Mouse (Mus musculus): ENCODE data around the gene Hist1h2be.
"Not testable (repeated sequence)": the region's sequence is repeated elsewhere in the genome, so short reads cannot be mapped to it uniquely, and the experiment has no call there.

Hist1h2be gene

DNA sequence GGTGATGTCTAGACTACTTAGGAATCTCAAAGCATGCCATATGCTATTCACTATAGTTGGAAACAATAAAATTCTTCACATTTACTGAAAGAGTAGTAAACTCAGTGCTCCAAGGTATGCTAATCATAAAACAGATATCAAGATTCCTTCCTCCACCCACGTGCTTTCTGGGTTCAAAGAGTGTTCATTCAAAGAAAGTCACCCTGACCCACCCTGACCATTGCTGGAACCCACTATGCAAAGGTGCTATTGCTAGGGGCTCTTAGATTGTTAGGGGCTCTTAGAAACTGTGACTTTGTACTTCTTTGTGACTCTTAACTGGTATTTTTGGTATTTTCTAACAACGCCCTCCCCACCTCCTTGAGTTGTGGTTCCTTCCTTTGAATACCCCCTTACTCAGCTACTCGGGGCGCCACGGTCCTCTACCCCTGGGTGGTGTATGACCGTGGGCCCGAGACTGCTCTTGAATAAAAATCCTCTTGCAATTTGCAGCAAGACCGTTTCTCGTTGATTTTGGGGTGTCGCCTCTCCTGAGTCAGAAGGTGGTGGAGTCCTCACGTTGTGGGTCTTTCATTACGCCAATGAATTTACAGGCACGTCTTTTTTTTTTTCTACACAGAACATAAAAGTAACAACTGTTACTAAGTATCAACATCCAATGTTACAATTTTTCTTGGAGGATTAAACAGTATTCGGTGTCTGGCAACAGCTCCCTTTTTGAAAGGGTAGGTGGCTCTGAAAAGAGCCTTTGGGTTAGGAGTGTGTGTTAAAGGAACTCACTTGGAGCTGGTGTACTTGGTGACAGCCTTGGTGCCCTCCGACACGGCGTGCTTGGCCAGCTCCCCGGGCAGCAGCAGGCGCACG, 47.7 kb downstream of the Hist1h2be start:
- not testable (repeated sequence) for DNase-seq (ENCODE audit: low spot score in 2 of 2)

DNA sequence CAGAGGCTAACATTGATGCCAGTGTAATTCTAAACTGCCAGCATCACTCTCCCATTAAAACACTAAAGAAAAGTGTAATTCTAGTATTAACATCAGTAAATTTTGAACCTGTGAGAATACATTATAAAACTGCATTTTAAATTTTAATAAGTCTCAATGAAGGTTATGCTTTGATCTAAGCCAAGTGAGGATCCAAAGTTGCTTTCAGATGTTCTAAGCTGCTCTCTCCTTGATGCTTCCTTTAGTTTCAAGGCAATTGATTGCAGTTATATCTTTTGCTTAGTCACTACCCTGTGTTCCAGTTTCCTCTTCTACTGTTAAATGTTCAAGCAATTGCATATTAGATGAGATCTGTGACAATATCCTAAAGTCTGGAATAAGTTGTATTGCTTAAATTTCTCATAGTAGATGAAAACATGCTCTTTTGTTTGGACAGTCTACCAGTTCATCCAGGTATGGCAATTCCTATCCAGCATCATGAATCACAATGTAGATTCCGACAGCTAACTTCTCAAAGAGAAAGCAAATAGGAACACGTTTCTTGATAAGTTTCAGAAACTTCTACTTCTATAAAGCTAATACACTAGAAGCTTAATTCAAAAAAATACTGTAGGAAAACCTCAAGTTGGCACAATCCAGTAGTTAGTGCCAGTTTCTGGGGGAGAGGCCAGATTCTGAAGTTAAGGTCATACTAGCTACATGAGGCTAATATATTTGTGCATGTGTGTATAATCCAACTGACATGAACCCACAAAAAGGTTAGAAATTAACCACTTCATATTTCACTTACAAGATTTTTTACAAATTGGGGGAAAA, 48.5 kb downstream of the Hist1h2be start:
- DNase-seq (ENCODE audit: low spot score in 2 of 2) = no peak

DNA sequence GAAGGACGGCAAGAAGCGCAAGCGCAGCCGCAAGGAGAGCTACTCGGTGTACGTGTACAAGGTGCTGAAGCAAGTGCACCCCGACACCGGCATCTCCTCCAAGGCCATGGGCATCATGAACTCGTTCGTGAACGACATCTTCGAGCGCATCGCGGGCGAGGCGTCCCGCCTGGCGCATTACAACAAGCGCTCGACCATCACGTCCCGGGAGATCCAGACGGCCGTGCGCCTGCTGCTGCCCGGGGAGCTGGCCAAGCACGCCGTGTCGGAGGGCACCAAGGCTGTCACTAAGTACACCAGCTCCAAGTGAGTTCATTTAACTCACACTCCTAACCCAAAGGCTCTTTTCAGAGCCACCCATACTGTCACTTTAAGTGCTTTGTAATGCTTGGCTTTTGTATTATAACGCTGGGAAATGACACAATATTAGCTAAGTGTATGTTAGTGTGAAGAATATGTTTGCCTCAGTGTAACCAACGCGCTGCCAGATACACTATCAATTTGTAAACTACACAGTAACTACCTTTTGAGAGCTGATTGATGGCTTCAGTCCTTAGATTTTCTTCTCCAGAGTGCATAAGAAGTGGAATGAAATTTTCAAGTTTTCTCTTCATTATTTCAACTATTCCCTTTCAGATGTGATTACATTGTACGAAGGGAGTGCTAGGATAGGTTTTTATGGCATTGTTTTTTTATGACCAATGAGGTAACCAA, 49.3 kb downstream of the Hist1h2be start:
- DNase-seq (ENCODE audit: low spot score in 2 of 2) = not testable (repeated sequence)

- DNase-seq (ENCODE audit: low spot score in 2 of 2) = peak in 1 of 2 experiments; percentile 60
Measured at GRCm38 (mm10) chr13:23571022-23571503, 49.9 kb downstream of the Hist1h2be start, which contains the start of the genes Hist1h2ae and Hist1h2bg. Gene Hist1h2ae, minus strand, starts transcription at chr13:23571220. Gene Hist1h2bg, plus strand, starts transcription at chr13:23571396.

DNA sequence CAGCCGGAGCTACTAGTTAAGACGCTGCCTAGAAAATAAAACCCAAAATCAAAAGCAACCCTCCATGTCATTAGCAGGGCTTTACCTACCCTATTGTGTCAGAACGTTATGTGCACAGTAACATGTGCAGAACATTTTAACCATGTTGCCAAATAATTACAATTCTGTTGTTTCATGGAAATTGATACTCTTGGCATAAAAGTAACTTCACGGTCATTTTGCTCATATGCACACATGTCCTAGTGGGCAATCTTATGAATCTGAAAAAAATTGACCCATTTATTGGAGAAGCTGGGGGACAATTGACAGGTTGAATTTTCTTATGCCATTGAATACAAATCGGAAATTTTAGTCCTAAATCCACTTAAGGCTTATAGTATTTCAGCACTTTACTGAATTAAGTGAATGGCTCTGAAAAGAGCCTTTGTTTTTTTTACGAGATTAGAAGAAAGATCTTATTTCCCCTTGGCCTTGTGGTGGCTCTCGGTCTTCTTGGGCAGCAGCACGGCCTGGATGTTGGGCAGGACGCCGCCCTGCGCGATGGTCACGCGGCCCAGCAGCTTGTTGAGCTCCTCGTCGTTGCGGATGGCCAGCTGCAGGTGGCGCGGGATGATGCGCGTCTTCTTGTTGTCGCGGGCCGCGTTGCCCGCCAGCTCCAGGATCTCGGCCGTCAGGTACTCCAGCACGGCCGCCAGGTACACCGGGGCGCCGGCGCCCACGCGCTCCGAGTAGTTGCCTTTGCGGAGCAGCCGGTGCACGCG, 50.5 kb downstream of the Hist1h2be start:
- not testable (repeated sequence) for DNase-seq (ENCODE audit: low spot score in 2 of 2)

GRCm38 (mm10) chr13:23564482-23564881, 56.4 kb downstream of the Hist1h2be start:
- DNase-seq (ENCODE audit: low spot score in 2 of 2) = no peak

DNA sequence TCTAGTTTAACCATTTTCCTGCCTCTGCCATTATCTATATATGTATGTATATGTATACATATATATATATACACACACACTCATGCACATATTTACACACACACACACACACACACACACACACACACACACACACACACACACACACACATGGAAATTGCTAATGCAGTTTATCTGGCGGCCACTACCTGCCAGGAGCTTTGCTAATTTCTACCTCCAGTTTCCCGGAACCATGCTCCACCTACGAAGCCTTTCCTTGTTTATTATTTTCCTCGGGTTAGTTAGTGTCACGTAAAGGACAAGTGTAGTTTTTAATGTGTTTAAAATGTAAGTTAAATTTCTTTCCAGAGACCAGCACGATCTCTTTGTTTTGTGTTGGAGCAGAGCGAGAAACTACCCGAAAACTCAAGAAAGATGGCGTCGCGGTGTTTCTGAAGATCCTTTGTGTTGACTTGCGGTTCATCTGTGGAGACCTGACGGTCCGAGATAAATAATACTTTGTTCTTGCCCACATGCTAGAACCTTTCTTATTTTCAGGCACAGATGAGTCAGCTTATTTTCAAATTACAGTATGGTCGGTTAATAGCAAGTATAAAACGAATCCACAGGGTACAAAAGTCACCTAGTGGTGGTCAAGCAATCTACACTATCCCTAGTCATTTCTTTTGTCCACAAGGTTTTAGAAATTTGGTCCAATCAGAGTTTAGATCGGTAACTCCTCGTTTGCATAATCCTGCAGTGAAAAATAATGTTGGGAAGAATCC, 58.0 kb downstream of the Hist1h2be start:
- no peak for DNase-seq (ENCODE audit: low spot score in 2 of 2)

DNA sequence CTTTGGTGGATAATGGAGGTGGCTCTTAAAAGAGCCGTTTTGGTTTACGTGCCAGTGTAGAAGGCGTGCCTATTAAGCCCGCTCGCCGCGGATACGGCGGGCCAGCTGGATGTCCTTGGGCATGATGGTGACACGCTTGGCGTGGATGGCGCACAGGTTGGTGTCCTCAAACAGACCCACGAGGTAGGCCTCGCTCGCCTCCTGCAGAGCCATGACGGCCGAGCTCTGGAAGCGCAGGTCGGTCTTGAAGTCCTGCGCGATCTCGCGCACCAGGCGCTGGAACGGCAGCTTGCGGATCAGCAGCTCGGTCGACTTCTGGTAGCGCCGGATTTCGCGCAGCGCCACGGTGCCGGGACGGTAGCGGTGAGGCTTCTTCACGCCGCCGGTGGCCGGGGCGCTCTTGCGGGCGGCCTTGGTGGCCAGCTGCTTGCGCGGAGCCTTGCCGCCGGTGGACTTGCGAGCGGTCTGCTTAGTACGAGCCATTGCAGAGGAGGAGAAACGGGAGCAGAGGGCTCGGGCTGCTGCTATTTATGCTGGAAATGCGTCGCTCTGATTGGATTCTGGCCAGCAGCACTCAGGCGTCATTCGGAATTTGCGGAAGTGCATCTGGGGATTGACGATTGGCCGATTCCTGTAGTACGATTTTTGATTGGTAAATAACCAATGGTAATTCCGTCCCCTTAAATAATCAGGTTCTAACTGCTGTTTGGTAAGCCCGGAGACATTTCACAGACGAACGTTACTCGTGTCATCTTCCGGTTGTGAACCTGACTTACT, 58.9 kb downstream of the Hist1h2be start, which contains the start of gene Hist1h3e:
Hist1h3e (minus strand) TSS at position 487 of the 777 bp plus-strand sequence.
- peak; percentile 92 to 94 for DNase-seq (ENCODE audit: low spot score in 2 of 2)

GRCm38 (mm10) chr13:23561531-23561882, 59.4 kb downstream of the Hist1h2be start:
- DNase-seq (ENCODE audit: low spot score in 2 of 2) = not testable (repeated sequence)

GRCm38 (mm10) chr13:23560699-23561098, 60.2 kb downstream of the Hist1h2be start:
- DNase-seq (ENCODE audit: low spot score in 2 of 2) = not testable (repeated sequence)

- DNase-seq (ENCODE audit: low spot score in 2 of 2) = no peak
Measured at GRCm38 (mm10) chr13:23556906-23557305, 64.0 kb downstream of the Hist1h2be start.

GRCm38 (mm10) chr13:23555839-23556416, 65.0 kb downstream of the Hist1h2be start:
- DNase-seq (ENCODE audit: low spot score in 2 of 2) = peak in 1 of 2 experiments; percentile 48

GRCm38 (mm10) chr13:23554925-23555838, 65.7 kb downstream of the Hist1h2be start:
- peak; percentile 65 to 74 for DNase-seq (ENCODE audit: low spot score in 2 of 2)

GRCm38 (mm10) chr13:23554393-23554792, 66.5 kb downstream of the Hist1h2be start:
- no peak for DNase-seq (ENCODE audit: low spot score in 2 of 2)

DNA sequence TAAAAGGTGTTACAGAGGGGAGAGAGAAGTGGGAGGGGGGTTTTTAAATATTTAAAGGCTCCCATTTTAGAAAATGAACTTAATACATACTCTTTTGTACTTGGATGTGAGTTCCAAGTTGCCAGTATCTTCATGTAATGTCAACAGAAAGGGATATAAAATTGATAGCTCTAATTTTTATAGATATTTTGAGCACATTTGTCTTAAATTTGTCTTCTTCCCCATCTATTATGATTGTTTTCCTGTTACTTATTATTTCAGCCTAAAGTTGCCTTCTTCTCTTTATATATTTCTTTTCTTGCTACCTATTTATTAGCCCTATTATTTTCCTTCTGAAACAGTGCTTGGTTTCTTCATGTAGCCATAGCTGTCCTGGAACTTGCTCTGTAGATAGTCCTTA, 68.0 kb downstream of the Hist1h2be start, which contains the start of gene Hist1h1d:
Hist1h1d (plus strand) TSS at position 301 of the 400 bp plus-strand sequence.
- no peak for DNase-seq (ENCODE audit: low spot score in 2 of 2)

GRCm38 (mm10) chr13:23551931-23552914, 68.7 kb downstream of the Hist1h2be start:
- no peak for DNase-seq (ENCODE audit: low spot score in 2 of 2)

All from urinary bladder, postnatal 4 days (tissue).